Mouse (Mus musculus) heart, postnatal 0 days (tissue): Measurements from ENCODE around the gene Rab11fip5.

Source experiments
- CTCF ChIP-seq: IDR thresholded peaks from 2 replicates; pipeline ENCODE4 v1.5.1; 2016; ENCODE audit warnings: antibody characterized with exemption, control low read depth, low read depth
- EP300 ChIP-seq: IDR thresholded peaks from 2 replicates; pipeline ENCODE4 v1.6.1; 2016; ENCODE audit warnings: antibody characterized with exemption, low read depth

GRCm38 (mm10) chr6:85370041-85370440, 4.4 kb downstream of the Rab11fip5 start:
- TF ChIP-seq EP300 (no peak), CTCF (no peak)
